14 mouse cellular contexts compared by ENCODE assay signal in genomic region chr10:46663041-46663440, GRCm38 (mm10).
DNase-seq lines count a peak whose midpoint lies in the region.
"Had no signal": no experiment of that assay in that cellular context is flagged by ENCODE, and none has a peak within 500 bp of the region (broad histone marks: within the 10 kb centered on the region; RNA-seq: fewer than 3 reads in every experiment).

No protein-coding gene starts in this region.

- peak; percentile 12 to 15 for DNase-seq in frontal cortex, adult 2 months (ENCODE audit: extremely low spot score in 1 of 2, low spot score in 1 of 2)
- no peak for DNase-seq in frontal cortex, postnatal 25 days (ENCODE audit: low spot score in 2 of 2)
- peak; percentile 9 for DNase-seq in right cerebral cortex, adult 18-20 months
- no peak for DNase-seq in right cerebral cortex, postnatal 14 days
- peak; percentile 58 for DNase-seq in telencephalon, adult 2 months (ENCODE audit: low read depth, low spot score)
- DNase-seq in kidney, postnatal 10 days = no peak
- DNase-seq: adrenal gland, adult 2 months; adrenal gland, postnatal 10 days; adrenal gland, postnatal 25 days; cerebellum, adult 11-12 months; cerebellum, adult 2 months; cerebellum, adult 9-10 months; cerebellum, postnatal 10 days; cerebellum, postnatal 25 days had no signal

Comparison
In these comparisons a context has a peak if more than half of its experiments do, and no peak if none do; other contexts are left out.
1. DNase-seq: peak in frontal cortex, adult 2 months (2 of 2), right cerebral cortex, adult 18-20 months (single experiment) and telencephalon, adult 2 months (single experiment); none in frontal cortex, postnatal 25 days (0 of 2), right cerebral cortex, postnatal 14 days (single experiment) and kidney, postnatal 10 days (single experiment).